ENCODE assay signal across 27 mouse cellular contexts in genomic region chr2:5561446-5561845, GRCm38 (mm10).
"Had no signal": no experiment of that assay in that cellular context is flagged by ENCODE, and none has a peak within 500 bp of the region (broad histone marks: within the 10 kb centered on the region; RNA-seq: fewer than 3 reads in every experiment).

No protein-coding gene starts in this region.

- H3K4me2 ChIP-seq: embryonic facial prominence, embryonic 12.5 days; embryonic facial prominence, embryonic 13.5 days; embryonic facial prominence, embryonic 15.5 days; forebrain, embryonic 12.5 days; forebrain, embryonic 13.5 days; forebrain, embryonic 15.5 days had no signal

- H3K4me1 ChIP-seq: embryonic facial prominence, embryonic 10.5 days; embryonic facial prominence, embryonic 12.5 days; embryonic facial prominence, embryonic 13.5 days; embryonic facial prominence, embryonic 15.5 days; forebrain, embryonic 10.5 days; forebrain, embryonic 12.5 days; forebrain, embryonic 13.5 days; forebrain, embryonic 15.5 days had no signal

- H3K27me3 ChIP-seq: embryonic facial prominence, embryonic 12.5 days; embryonic facial prominence, embryonic 13.5 days; embryonic facial prominence, embryonic 15.5 days; forebrain, embryonic 12.5 days; forebrain, embryonic 13.5 days; forebrain, embryonic 15.5 days had no signal

- H3K4me3 ChIP-seq: embryonic facial prominence, embryonic 10.5 days; embryonic facial prominence, embryonic 12.5 days; embryonic facial prominence, embryonic 13.5 days; embryonic facial prominence, embryonic 15.5 days; erythroblast, embryonic 14.5 days; forebrain, embryonic 10.5 days; forebrain, embryonic 12.5 days; forebrain, embryonic 13.5 days; forebrain, embryonic 15.5 days; gastrocnemius, adult 2 months had no signal

- H3K9me3 ChIP-seq: embryonic facial prominence, embryonic 10.5 days; embryonic facial prominence, embryonic 12.5 days; embryonic facial prominence, embryonic 13.5 days; embryonic facial prominence, embryonic 15.5 days; forebrain, embryonic 10.5 days; forebrain, embryonic 12.5 days; forebrain, embryonic 13.5 days; forebrain, embryonic 15.5 days had no signal

- H3K27ac ChIP-seq: embryonic facial prominence, embryonic 10.5 days; embryonic facial prominence, embryonic 12.5 days; embryonic facial prominence, embryonic 13.5 days; embryonic facial prominence, embryonic 15.5 days; forebrain, embryonic 10.5 days; forebrain, embryonic 12.5 days; forebrain, embryonic 13.5 days; forebrain, embryonic 15.5 days; gastrocnemius, adult 2 months had no signal

- H3K9ac ChIP-seq: embryonic facial prominence, embryonic 12.5 days; embryonic facial prominence, embryonic 13.5 days; embryonic facial prominence, embryonic 15.5 days; forebrain, embryonic 12.5 days; forebrain, embryonic 13.5 days; forebrain, embryonic 15.5 days; forebrain, postnatal 0 days had no signal

- H3K36me3 ChIP-seq: embryonic facial prominence, embryonic 10.5 days; embryonic facial prominence, embryonic 12.5 days; embryonic facial prominence, embryonic 13.5 days; embryonic facial prominence, embryonic 15.5 days; forebrain, embryonic 10.5 days; forebrain, embryonic 12.5 days; forebrain, embryonic 15.5 days had no signal

- DNase-seq: cerebellum, adult 2 months; cerebellum, adult 8-10 months; cerebellum, adult 9-10 months; cerebellum, adult 9-11 months; cerebellum, postnatal 10 days; cerebellum, postnatal 14 days; cerebellum, postnatal 25 days; cerebellum, postnatal 36 days; embryo, embryonic 11 days; forebrain, postnatal 0 days; gastrocnemius, adult 2 months; gastrocnemius, postnatal 10 days; gastrocnemius, postnatal 14 days; gastrocnemius, postnatal 25 days; gastrocnemius, postnatal 36 days; heart, adult 18-20 months had no signal

- ATAC-seq: forebrain, embryonic 13.5 days; forebrain, embryonic 14.5 days; forebrain, embryonic 15.5 days; forebrain, embryonic 16.5 days; forebrain, postnatal 0 days had no signal
